Mouse (Mus musculus) lung, adult 2 months (tissue): Measurements from ENCODE around the gene Clec12a.

Experiments used
- CTCF ChIP-seq: fragments of 200-500 bp; IDR thresholded peaks from 2 replicates; pipeline ENCODE4 v1.5.1; 2011; ENCODE audit warnings: mild to moderate bottlenecking, low read length, control low read depth; ENCODE audit not compliant: insufficient read depth
- POLR2A ChIP-seq: fragments of 200-500 bp; IDR thresholded peaks from 2 replicates; pipeline ENCODE4 v1.6.1; 2011; ENCODE audit warnings: low read depth, mild to moderate bottlenecking, control low read depth, low read length, borderline replicate concordance; ENCODE audit errors: extremely low read depth

DNA sequence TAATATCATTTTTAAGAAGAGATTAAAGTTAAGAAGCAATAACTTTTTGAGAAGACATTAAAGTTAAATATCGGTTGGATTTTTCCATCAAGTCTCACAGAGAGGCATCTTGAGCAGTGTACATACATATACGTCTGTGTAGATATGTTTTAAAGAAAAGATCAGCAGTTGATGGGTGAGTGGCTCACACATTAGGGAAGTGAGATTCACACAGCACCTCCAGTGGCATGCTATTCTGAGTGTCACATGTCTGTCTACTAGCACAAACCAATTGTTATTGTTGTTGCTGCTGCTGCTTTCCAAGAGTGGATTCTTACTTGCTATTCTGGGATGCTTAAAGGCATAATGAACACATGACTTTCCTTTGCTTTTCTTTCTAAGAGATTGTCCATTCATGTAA is 59.9 kb downstream of the Clec12a start:
- TF ChIP-seq CTCF = no peak
- TF ChIP-seq POLR2A = no peak
